Mouse (Mus musculus): ENCODE data around the gene Rgs8. TPM values are rescaled to one million over a fixed set of nuclear protein-coding genes. Genes with fewer than 3 reads are reported as not detected.

Gene Rgs8
- polyA plus RNA-seq, 1 experiment from 2014 or later, result 0.14 TPM

DNA sequence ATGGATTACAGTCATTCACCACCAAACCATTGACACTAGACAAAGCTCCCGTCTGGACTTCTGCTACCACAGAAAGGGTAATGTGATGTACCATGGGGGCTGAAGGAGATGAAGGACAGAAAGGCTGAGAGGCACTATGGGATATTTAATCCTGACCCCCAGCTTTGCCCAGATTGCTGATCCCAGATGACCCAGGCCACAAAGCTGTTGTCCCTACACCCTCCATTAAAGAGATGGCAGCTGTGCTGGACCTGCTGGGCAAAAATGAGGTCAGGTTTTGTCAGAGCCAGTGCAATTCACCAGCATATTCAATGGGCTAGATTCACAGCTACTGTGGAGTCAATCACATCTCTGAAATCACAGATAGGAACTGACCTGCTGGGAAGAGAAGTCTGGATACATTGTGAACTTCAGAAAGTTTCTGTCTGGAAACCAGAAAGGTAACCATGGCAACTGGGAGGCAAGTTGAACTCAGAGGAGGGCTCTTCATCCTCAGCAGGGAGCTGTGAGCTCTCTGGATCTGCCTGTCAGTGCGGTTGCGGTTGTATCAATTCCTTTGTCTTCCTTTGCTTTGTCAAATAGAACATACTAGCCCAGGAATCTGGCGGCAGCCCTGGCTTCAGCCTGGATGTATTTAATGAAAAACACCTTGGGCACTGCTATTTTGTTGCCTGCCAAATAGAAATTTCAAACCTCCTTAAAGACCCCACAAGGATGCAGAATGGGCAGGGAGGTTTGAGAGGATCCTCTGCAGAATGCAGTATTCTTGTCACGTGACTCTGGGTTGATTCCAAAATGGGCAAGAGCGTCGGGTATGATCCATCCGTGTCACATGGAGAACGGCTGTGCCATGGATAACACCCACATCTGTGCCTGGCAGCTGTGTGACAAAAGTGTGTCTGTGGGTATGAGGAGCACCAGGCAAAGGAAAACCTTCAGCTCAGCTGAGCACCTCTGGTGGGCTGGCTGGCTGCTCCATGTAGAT, 84.6 kb downstream of the Rgs8 start:
- Histone ChIP-seq H3K4me1 (peaks cover 11% of the 10 kb centered on the region; the same call in 1 of the 2 replicates), H3K36me3 (no peaks in the 10 kb centered on the region), H3K27me3 (peaks cover 49% of the 10 kb centered on the region), H3K4me2 (no peak overlapping the region), H3K9me3 (no peaks in the 10 kb centered on the region), H3K4me3 (no peak overlapping the region), H3K9ac (no peak overlapping the region), H3K27ac (no peak overlapping the region)
- WGBS, result 47% methylated on average over 9 of the region's 9 CpGs
- no peak for ATAC-seq (ENCODE audit: borderline replicate concordance, extremely low read depth, low FRiP score, low TSS enrichment)

DNA sequence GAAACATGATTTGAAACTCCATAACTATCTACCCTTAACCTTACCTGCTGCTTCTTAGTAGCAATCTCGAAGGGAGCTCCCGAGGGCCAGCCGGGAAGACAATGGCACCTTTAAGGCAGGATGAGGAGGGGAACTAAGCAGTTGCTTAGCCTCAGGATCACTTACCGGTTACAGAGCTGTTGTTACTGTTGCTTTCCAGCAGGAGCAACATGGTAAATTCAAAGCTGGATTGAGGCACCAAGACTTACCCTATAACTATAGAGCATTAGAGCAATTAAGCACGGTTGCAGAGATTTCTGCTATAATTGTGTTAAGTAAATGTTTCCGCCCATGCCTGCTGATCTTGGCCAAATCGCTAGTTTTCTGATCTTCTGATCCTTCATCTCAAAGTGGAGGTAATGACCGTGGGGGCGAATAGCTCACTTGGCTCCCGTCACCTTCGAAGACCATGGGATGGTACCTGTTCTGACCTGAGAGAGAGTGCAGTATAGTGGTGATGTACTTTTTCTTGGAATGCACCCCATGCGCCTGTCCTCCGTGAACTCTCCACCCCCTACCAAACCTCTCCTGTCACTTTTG, 86.7 kb downstream of the Rgs8 start:
- Histone ChIP-seq H3K36me3 (no peaks in the 10 kb centered on the region), H3K27me3 (peaks cover 49% of the 10 kb centered on the region), H3K9ac (no peak overlapping the region), H3K27ac (no peak overlapping the region), H3K4me2 (peak overlapping the region; percentile 63), H3K4me1 (peaks cover 16% of the 10 kb centered on the region; the same call in 1 of the 2 replicates), H3K4me3 (peak overlapping the region; percentile 32), H3K9me3 (no peaks in the 10 kb centered on the region)
- no peak for ATAC-seq (ENCODE audit: borderline replicate concordance, extremely low read depth, low FRiP score, low TSS enrichment)
- WGBS, result 14% methylated on average over 13 of the region's 13 CpGs

DNA sequence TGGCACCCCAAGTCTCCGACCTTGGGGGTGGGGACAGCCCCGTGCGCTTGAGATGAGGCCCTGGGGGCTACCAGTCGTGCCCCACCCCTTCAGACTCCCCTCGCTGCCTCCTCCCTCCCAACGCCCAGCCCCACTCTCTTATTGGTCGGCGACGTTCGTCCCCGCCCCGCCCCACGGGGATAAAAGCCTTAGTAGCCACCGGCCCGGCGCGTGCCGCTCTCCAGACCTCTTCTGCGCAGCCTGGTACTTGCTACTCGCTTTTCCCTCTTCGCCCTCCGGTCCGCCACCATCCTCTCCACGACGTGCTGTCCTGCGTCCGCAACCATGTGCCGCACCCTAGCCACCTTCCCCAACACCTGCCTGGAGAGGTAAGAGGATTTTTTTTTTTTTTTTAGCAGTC, 87.3 kb downstream of the Rgs8 start, which contains the start of gene Rgs16:
TSS of gene Rgs16 (plus strand) at position 205 of the 400 bp plus-strand sequence.
- Histone ChIP-seq H3K4me2 (peak within 1 kb of the TSS; percentile 63), H3K4me1 (peaks cover 16% of the 10 kb centered on the region; the same call in 1 of the 2 replicates), H3K4me3 (peak within 1 kb of the TSS; percentile 32), H3K27ac (no peak within 1 kb of the TSS), H3K9me3 (no peaks in the 10 kb centered on the region), H3K27me3 (peaks cover 49% of the 10 kb centered on the region), H3K36me3 (no peaks in the 10 kb centered on the region), H3K9ac (no peak within 1 kb of the TSS)
- ATAC-seq (ENCODE audit: borderline replicate concordance, extremely low read depth, low FRiP score, low TSS enrichment), result peak; percentile 86; the same call in 1 of the 2 replicates
- under 1% methylated on average over 28 of the region's 28 CpGs for WGBS

DNA sequence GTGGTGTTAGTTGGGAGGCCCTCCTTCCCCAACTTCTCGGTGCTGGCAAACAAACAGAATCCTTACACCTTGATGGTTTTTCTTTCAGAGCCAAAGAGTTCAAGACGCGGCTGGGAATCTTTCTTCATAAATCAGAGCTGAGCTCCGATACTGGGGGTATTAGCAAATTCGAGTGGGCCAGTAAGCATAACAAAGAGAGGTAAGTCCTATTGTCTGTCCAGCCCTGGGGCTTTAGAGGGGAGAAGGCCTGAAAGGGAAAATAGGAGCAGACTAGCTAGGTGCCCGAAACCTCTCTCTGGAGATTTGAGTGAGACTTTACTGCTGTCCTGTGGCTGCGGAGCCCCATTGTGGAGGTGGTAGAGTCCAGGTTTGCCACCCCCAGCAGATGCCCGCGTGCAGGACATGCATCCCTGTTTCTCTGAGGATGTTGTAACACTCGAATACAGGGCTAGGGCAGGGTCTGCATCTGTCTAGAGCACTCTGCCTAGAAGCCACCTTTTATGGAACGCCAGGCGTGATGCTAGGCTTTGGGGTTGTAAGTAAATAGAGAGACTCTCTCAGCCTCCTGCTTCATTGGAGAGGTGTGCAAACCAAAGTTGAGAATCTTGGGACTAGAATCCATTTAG, 88.1 kb downstream of the Rgs8 start:
- Histone ChIP-seq H3K4me2 (peak overlapping the region; percentile 63), H3K4me1 (peaks cover 16% of the 10 kb centered on the region; the same call in 1 of the 2 replicates), H3K27me3 (peaks cover 49% of the 10 kb centered on the region), H3K27ac (no peak overlapping the region), H3K9ac (no peak overlapping the region), H3K9me3 (no peaks in the 10 kb centered on the region), H3K36me3 (no peaks in the 10 kb centered on the region), H3K4me3 (peak overlapping the region; percentile 32)
- ATAC-seq (ENCODE audit: borderline replicate concordance, extremely low read depth, low FRiP score, low TSS enrichment), result no peak
- 44% methylated on average over 12 of the region's 12 CpGs for WGBS

DNA sequence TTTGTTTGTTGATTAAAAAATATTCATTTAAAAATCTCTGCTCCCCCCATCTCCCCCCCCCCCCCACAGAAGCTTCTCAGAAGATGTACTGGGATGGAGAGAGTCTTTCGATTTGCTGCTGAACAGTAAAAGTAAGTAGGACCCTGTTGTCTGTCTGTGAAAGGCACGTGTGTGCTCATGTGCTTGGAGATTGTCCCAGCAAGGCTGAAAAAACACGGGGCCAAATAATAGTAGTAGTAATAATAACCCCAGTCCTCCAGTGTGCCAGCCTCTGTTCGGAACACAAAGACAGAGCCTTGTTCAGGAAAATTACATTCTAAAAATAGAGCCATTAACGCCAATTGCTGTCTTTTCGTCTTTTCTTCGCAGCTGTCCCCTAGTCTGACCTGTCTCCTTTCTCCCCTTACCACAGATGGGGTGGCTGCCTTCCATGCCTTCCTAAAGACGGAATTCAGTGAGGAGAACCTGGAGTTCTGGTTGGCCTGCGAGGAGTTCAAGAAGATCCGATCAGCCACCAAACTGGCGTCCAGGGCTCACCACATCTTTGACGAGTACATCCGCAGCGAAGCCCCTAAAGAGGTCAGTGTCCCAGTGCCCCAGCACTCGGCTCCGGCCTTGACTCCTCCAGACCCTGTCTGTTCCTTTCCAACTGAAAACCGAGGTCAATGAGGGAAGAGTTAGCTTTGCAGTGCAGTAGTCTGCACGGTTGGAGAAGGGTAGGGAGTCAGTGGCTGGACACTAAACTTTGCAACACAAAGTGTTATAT, 88.9 kb downstream of the Rgs8 start:
- no peak overlapping the region for H3K9ac ChIP-seq
- peaks cover 49% of the 10 kb centered on the region for H3K27me3 ChIP-seq
- no peaks in the 10 kb centered on the region for H3K9me3 ChIP-seq
- no peak overlapping the region for H3K4me3 ChIP-seq
- peaks cover 16% of the 10 kb centered on the region; the same call in 1 of the 2 replicates for H3K4me1 ChIP-seq
- no peaks in the 10 kb centered on the region for H3K36me3 ChIP-seq
- ATAC-seq (ENCODE audit: borderline replicate concordance, extremely low read depth, low FRiP score, low TSS enrichment), result no peak
- 71% methylated on average over 18 of the region's 18 CpGs for WGBS
- H3K4me2 ChIP-seq, result no peak overlapping the region
- no peak overlapping the region for H3K27ac ChIP-seq

DNA sequence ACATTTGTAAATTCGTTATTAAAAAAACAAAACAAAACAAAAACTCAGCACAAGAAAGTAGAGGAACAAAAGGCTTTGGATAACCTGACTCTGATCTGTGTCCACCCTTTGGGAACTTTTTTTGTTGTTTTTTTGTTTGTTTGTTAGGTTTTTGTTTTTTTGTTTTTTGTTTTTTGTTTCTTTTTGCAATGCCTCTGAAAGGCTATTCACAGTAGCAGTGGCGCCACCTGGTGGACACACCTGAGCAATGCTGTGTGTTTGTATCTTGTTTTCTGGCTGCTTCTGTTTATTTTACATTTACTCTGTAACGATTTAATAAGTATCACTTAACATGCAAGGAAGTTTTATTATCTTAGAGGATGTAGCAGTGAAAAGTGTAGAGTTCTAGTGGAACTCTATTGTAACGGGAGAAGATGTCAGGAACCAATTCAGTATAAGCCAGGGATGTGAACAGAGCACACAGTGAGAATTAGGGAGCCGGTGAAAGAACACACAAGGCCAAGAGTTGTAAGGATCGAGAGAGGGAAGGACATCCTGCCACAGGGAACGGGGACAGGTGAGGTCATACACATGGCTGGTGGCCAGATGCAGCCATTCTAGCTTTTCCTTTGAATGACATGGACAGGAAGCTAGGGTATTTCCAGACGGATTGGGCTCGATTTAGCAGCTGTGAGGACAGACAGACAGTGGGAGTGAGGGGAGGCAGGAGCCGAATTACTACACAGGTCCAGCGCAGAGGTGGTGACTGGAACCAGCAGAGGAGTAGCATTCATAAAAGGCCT, 89.7 kb downstream of the Rgs8 start:
- ATAC-seq (ENCODE audit: borderline replicate concordance, extremely low read depth, low FRiP score, low TSS enrichment), result no peak
- H3K27me3 ChIP-seq, result peaks cover 44% of the 10 kb centered on the region

DNA sequence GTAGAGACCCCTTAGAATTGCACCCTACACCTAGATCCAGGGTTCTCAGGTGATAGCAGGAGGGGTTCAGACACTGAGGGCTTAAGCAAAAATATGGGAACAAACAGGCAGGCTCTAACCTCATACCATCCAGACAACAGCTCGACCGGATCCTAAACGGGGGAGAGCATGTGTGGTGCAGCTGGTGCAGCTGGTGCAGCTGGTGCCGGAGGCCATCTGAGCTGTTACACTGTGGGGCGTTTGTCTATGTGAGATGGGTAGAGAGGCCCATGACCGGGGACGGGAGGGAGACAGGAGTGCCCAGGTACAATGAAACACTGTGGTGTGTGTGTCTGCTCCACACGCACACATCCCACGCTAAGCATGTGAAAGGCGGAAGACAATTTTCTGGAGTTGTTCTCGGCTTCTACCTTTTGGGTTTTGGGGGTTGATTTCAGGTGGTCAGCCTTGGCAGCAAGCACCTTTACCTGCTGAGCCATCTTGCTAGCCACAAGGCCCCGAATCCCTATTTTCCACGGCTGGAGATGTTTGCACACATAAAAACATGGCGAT, 93.4 kb downstream of the Rgs8 start:
- Histone ChIP-seq H3K36me3 (no peaks in the 10 kb centered on the region), H3K9ac (no peak overlapping the region), H3K4me3 (no peak overlapping the region), H3K4me1 (peaks cover 27% of the 10 kb centered on the region), H3K4me2 (no peak overlapping the region), H3K9me3 (no peaks in the 10 kb centered on the region), H3K27ac (no peak overlapping the region), H3K27me3 (peaks cover 8% of the 10 kb centered on the region; the same call in 1 of the 2 replicates)
- 74% methylated on average over 14 of the region's 14 CpGs for WGBS
- ATAC-seq (ENCODE audit: borderline replicate concordance, extremely low read depth, low FRiP score, low TSS enrichment), result no peak

More for the DNA sequence above, 89.7 kb downstream of the Rgs8 start:
- peaks cover 16% of the 10 kb centered on the region; the same call in 1 of the 2 replicates for H3K4me1 ChIP-seq
- no peak overlapping the region for H3K9ac ChIP-seq
- 44% methylated on average over 11 of the region's 11 CpGs for WGBS
- no peak overlapping the region for H3K27ac ChIP-seq
- no peaks in the 10 kb centered on the region for H3K36me3 ChIP-seq
- no peak overlapping the region for H3K4me3 ChIP-seq
- no peaks in the 10 kb centered on the region for H3K9me3 ChIP-seq
- no peak overlapping the region for H3K4me2 ChIP-seq

DNA sequence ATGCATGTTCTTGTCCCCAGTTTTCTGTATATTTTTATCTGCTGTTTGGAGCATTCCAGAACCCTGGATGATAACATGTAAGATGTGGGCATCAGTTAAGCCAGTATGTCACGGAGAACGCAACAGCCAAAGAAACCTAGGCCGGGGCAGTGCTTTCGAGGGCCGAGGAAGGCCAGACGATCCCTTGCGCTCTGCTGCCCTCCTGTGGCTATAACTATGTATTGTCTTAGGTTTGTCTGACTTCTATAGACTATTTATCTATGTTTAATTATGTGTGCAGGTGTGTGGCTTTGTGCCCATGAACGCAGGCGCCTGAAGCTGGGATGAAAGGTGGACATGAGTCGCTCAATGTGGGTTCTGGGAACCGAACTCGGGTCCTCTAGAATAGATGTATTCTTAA, 93.9 kb downstream of the Rgs8 start:
- Histone ChIP-seq H3K27ac (no peak overlapping the region), H3K9ac (no peak overlapping the region), H3K9me3 (no peaks in the 10 kb centered on the region), H3K36me3 (no peaks in the 10 kb centered on the region), H3K27me3 (peaks cover 3% of the 10 kb centered on the region; the same call in 1 of the 2 replicates), H3K4me2 (no peak overlapping the region), H3K4me3 (no peak overlapping the region), H3K4me1 (peaks cover 31% of the 10 kb centered on the region)
- no peak for ATAC-seq (ENCODE audit: borderline replicate concordance, extremely low read depth, low FRiP score, low TSS enrichment)
- WGBS, result 4% methylated on average over 12 of the region's 12 CpGs

DNA sequence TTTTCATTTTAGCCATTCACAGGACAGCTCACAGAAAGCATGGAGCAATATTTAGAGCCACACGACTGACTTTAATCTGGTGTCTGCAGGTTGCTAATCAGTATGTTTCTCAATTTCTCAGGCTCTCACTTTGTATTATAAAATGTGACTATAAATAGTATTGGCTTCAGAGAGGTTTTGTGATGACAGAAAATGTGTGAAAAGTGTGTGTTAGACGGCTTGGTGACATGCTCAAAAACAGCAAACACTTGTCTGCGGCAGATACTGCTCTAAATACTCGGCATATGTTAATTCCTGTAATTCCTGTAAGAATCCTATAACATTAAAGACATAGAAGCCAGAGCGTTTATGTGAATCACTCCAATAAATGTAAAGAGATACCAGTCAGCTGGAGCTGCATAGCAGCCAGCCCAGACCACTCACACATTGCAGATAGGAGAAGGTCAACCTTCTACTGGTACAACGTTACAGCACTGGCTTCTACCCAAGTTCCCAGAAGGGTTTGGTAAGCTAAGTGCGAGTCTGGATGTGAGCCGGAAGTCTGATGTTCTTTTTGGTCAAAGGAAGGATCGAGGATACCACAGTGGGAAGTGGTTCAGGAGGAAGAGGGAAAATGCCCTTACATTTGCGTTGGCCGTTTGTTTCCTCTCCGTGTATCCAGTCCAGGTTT, 95.2 kb downstream of the Rgs8 start:
- WGBS, result 37% methylated on average over 12 of the region's 12 CpGs
- Histone ChIP-seq H3K9ac (no peak overlapping the region), H3K4me3 (no peak overlapping the region)

DNA sequence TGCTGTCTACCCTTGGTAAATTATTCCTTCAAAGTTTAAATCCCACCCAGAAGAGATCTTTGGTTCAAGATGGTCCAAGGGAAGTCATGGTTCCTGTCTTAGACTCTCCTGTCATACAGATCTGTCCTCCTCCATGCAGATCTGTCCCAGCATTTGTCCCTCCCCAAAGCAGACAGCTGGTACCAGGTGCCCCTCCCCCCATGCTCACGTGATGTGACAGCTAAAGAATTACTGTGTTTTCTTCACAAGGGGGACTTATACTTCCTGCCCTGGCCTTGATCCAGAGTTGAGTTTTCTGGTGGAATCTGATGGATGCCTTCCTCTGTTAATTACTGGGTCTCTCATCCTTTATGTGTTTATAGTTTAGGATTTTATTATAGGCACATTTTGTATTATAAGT, 95.7 kb downstream of the Rgs8 start:
- WGBS, result 4% methylated on average over 1 of the region's 1 CpGs
- ATAC-seq (ENCODE audit: borderline replicate concordance, extremely low read depth, low FRiP score, low TSS enrichment), result peak; percentile 47; the same call in 1 of the 2 replicates

More for the DNA sequence above, 95.2 kb downstream of the Rgs8 start:
- H3K36me3 ChIP-seq, result no peaks in the 10 kb centered on the region
- peaks cover 31% of the 10 kb centered on the region for H3K4me1 ChIP-seq
- H3K27ac ChIP-seq, result peak overlapping the region; percentile 68; the same call in 1 of the 2 replicates
- no peak for ATAC-seq (ENCODE audit: borderline replicate concordance, extremely low read depth, low FRiP score, low TSS enrichment)
- H3K9me3 ChIP-seq, result no peaks in the 10 kb centered on the region
- no peaks in the 10 kb centered on the region for H3K27me3 ChIP-seq
- H3K4me2 ChIP-seq, result peak overlapping the region; percentile 64

More for the DNA sequence above, 95.7 kb downstream of the Rgs8 start:
- Histone ChIP-seq H3K4me2 (peak overlapping the region; percentile 64), H3K27me3 (no peaks in the 10 kb centered on the region), H3K9me3 (no peaks in the 10 kb centered on the region), H3K36me3 (no peaks in the 10 kb centered on the region), H3K4me3 (peak overlapping the region; percentile 31; the same call in 1 of the 2 replicates), H3K27ac (peak overlapping the region; percentile 79; the same call in 1 of the 2 replicates), H3K4me1 (peaks cover 30% of the 10 kb centered on the region), H3K9ac (no peak overlapping the region)
